Mouse (Mus musculus): Measurements from ENCODE around the gene Tmem182. TPM values are rescaled to one million over a fixed set of nuclear protein-coding genes. Genes with fewer than 3 reads are reported as not detected.

Tmem182 gene
- not detected for polyA plus RNA-seq (2017; shearing (Covaris generic))

DNA sequence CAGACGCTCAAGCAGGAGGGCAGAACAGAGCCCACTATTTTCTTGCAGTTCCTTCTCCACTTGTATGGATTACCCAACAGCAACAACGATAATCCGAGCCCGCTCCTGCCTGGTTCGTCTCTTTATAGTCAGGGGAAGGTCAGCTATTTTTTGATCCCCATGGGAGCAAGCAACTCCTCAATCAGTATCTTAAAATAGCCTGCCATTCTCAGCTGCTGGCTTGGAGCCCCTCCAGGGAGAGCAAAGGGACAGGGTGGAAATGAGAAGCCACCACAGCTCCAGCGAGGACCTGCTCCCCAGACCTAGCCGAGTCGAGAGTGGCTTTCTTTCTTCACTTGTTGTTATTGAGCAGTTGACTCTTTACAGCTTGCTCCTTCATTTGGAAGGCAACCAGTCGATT lies at the start of gene Tmem182:
Gene Tmem182 (plus strand): TSS at position 251 of the 400 bp plus-strand sequence.

GRCm38 (mm10) chr1:40790324-40791141 lies 14.9 kb upstream of the Tmem182 start, which contains the start of gene Mfsd9:
Gene Mfsd9, minus strand, starts transcription at chr1:40790687.

Other genes with a start within 250 kb of the Tmem182 start
- not detected for gene Slc9a4, start 225.5 kb upstream of the Tmem182 start, polyA plus RNA-seq (2017; shearing (Covaris generic))
- gene Slc9a2, start 125.0 kb upstream of the Tmem182 start, polyA plus RNA-seq (2017; shearing (Covaris generic)), result not detected
- 2.0 TPM for gene Mfsd9, start 14.9 kb upstream of the Tmem182 start, polyA plus RNA-seq (2017; shearing (Covaris generic))

All from CD4-positive, CD25-positive, alpha-beta regulatory T cell (primary cell).